Mouse (Mus musculus): ENCODE results near the gene Asl.
A peak's percentile ranks its signal among the peaks of the same experiment; 100 is the strongest.

GRCm38 (mm10) chr5:130037752-130038455 is 8.9 kb upstream of the Asl start:
- TF ChIP-seq CTCF (IDR thresholded peaks at IDR 0.05) = peak; percentile 85
- TF ChIP-seq EP300 (IDR thresholded peaks at IDR 0.05) = no peak
